Mouse (Mus musculus): ENCODE results near the gene Gm21985. TPM values are rescaled to one million over a fixed set of nuclear protein-coding genes. Genes with fewer than 3 reads are reported as not detected.

Gm21985 gene
- not detected for polyA plus RNA-seq (2017; shearing (Covaris generic))

GRCm38 (mm10) chr2:112266242-112266592, at the start of gene Gm21985:
Gene Gm21985, plus strand, starts transcription at chr2:112266314.
- ATAC-seq, result peak; percentile 27

GRCm38 (mm10) chr2:112217614-112218013, 48.5 kb upstream of the Gm21985 start:
- ATAC-seq, result no peak

- ATAC-seq, result no peak
Observed at GRCm38 (mm10) chr2:112220880-112221279, 45.2 kb upstream of the Gm21985 start.

GRCm38 (mm10) chr2:112222607-112223006, 43.5 kb upstream of the Gm21985 start:
- peak; percentile 92 for ATAC-seq

GRCm38 (mm10) chr2:112224356-112224755, 41.8 kb upstream of the Gm21985 start:
- ATAC-seq, result no peak

GRCm38 (mm10) chr2:112232623-112233022, 33.5 kb upstream of the Gm21985 start:
- no peak for ATAC-seq

- ATAC-seq, result no peak
Observed at GRCm38 (mm10) chr2:112236620-112237019, 29.5 kb upstream of the Gm21985 start.

GRCm38 (mm10) chr2:112238006-112238405, 28.1 kb upstream of the Gm21985 start:
- ATAC-seq, result no peak

- ATAC-seq, result peak; percentile 78
Observed at GRCm38 (mm10) chr2:112239212-112239934, 26.7 kb upstream of the Gm21985 start, which contains the start of gene Lpcat4. Gene Lpcat4, plus strand, starts transcription at chr2:112239468.

- peak; percentile 53 for ATAC-seq
Observed at GRCm38 (mm10) chr2:112239935-112240721, 26.0 kb upstream of the Gm21985 start.

- no peak for ATAC-seq
Observed at GRCm38 (mm10) chr2:112241787-112242186, 24.3 kb upstream of the Gm21985 start.

- no peak for ATAC-seq
Observed at GRCm38 (mm10) chr2:112245307-112245706, 20.8 kb upstream of the Gm21985 start.

- no peak for ATAC-seq
Observed at GRCm38 (mm10) chr2:112246193-112246592, 19.9 kb upstream of the Gm21985 start.

GRCm38 (mm10) chr2:112247323-112247722, 18.8 kb upstream of the Gm21985 start:
- ATAC-seq, result no peak

GRCm38 (mm10) chr2:112249780-112250453, 16.2 kb upstream of the Gm21985 start:
- no peak for ATAC-seq

- peak; percentile 76 for ATAC-seq
Observed at GRCm38 (mm10) chr2:112254675-112255515, 11.2 kb upstream of the Gm21985 start.

GRCm38 (mm10) chr2:112259241-112259962, 6.7 kb upstream of the Gm21985 start, which contains the start of gene Nutm1:
Gene Nutm1, minus strand, starts transcription at chr2:112259291.
- no peak for ATAC-seq

- ATAC-seq, result peak; percentile 67
Observed at GRCm38 (mm10) chr2:112261748-112262653, 4.1 kb upstream of the Gm21985 start, which contains the start of gene Nop10. Gene Nop10, plus strand, starts transcription at chr2:112261926.

- ATAC-seq, result no peak
Observed at GRCm38 (mm10) chr2:112262779-112263295, 3.3 kb upstream of the Gm21985 start.

- no peak for ATAC-seq
Observed at GRCm38 (mm10) chr2:112264364-112264763, 1.8 kb upstream of the Gm21985 start.
